Mouse (Mus musculus): ENCODE data around the gene Ramp2. TPM values are rescaled to one million over a fixed set of nuclear protein-coding genes. Genes with fewer than 3 reads are reported as not detected.

Ramp2 gene
- total RNA-seq, 2 experiments from 2014 or later, result 30.1 to 31.0 TPM

Other genes starting within 250 kb of the Ramp2 start
- 10 to 100 TPM; 57.0 to 74.4 TPM for gene Atp6v0a1, start 236.6 kb upstream of the Ramp2 start, total RNA-seq (2021)
- 1 to 10 TPM; 3.9 TPM for gene Naglu, start 176.0 kb upstream of the Ramp2 start, total RNA-seq (2021)
- gene Hsd17b1, start 167.6 kb upstream of the Ramp2 start, total RNA-seq (2021), result under 1 TPM; 0.16 to 0.33 TPM
- 1 to 10 TPM; 7.3 to 7.7 TPM for gene Coasy, start 163.5 kb upstream of the Ramp2 start, total RNA-seq (2021)
- 10 to 100 TPM; 12.3 to 14.4 TPM for gene Mlx, start 158.8 kb upstream of the Ramp2 start, total RNA-seq (2021)
- gene Psmc3ip, start 150.6 kb upstream of the Ramp2 start, total RNA-seq (2021), result 1 to 10 TPM; 1.7 to 2.0 TPM
- 10 to 100 TPM; 27.1 to 30.4 TPM for gene Retreg3, start 126.1 kb upstream of the Ramp2 start, total RNA-seq (2021)
- gene Tubg1, start 126.1 kb upstream of the Ramp2 start, total RNA-seq (2021), result 10 to 100 TPM; 24.7 to 26.2 TPM
- 1 to 10 TPM; 2.7 to 3.3 TPM for gene Tubg2, start 90.1 kb upstream of the Ramp2 start, total RNA-seq (2021)
- gene Cntnap1, start 75.5 kb upstream of the Ramp2 start, total RNA-seq (2021), result 1 to 10 TPM in 1 of 2 experiments, under 1 TPM in 1; 0.82 to 1.2 TPM
- gene Plekhh3, start 74.7 kb upstream of the Ramp2 start, total RNA-seq (2021), result 10 to 100 TPM; 19.4 to 24.2 TPM
- gene Ccr10, start 70.6 kb upstream of the Ramp2 start, total RNA-seq (2021), result not detected
- 10 to 100 TPM; 25.3 to 26.3 TPM for gene Ezh1, start 19.6 kb upstream of the Ramp2 start, total RNA-seq (2021)
- 10 to 100 TPM; 46.1 to 46.8 TPM for gene Vps25, start 7.7 kb downstream of the Ramp2 start, total RNA-seq (2021)
- gene Wnk4, start 14.5 kb downstream of the Ramp2 start, total RNA-seq (2021), result under 1 TPM; 0.23 to 0.26 TPM
- gene Cntd1, start 33.0 kb downstream of the Ramp2 start, total RNA-seq (2021), result under 1 TPM; 0.31 to 0.37 TPM
- 10 to 100 TPM; 71.2 to 81.6 TPM for gene Coa3, start 33.1 kb downstream of the Ramp2 start, total RNA-seq (2021)
- gene Becn1, start 56.3 kb downstream of the Ramp2 start, total RNA-seq (2021), result 10 to 100 TPM; 85.6 to 95.6 TPM
- 10 to 100 TPM; 66.4 to 81.3 TPM for gene Psme3, start 70.2 kb downstream of the Ramp2 start, total RNA-seq (2021)
- gene Aoc2, start 79.0 kb downstream of the Ramp2 start, total RNA-seq (2021), result 1 to 10 TPM; 1.0 to 1.1 TPM
- 1 to 10 TPM; 5.3 to 9.6 TPM for gene Aoc3, start 84.6 kb downstream of the Ramp2 start, total RNA-seq (2021)
- gene G6pc, start 121.5 kb downstream of the Ramp2 start, total RNA-seq (2021), result not detected
- 10 to 100 TPM; 22.8 to 25.7 TPM for gene Aarsd1, start 171.6 kb downstream of the Ramp2 start, total RNA-seq (2021)
- 1 to 10 TPM; 5.5 to 6.8 TPM for gene Gm27029, start 178.8 kb downstream of the Ramp2 start, total RNA-seq (2021)
- 1 to 10 TPM; 7.5 to 7.7 TPM for gene Rundc1, start 179.1 kb downstream of the Ramp2 start, total RNA-seq (2021)
- gene Ptges3l, start 179.3 kb downstream of the Ramp2 start, total RNA-seq (2021), result 10 to 100 TPM; 74.3 to 82.6 TPM
- gene Rpl27, start 196.3 kb downstream of the Ramp2 start, total RNA-seq (2021), result 10 to 100 TPM; 33.9 to 45.4 TPM
- 1 to 10 TPM; 8.6 to 8.7 TPM for gene Ifi35, start 202.4 kb downstream of the Ramp2 start, total RNA-seq (2021)
- gene Rnd2, start 219.0 kb downstream of the Ramp2 start, total RNA-seq (2021), result 1 to 10 TPM; 2.5 to 4.2 TPM
- gene Vat1, start 220.2 kb downstream of the Ramp2 start, total RNA-seq (2021), result 10 to 100 TPM; 10.8 to 16.1 TPM

Data from gastrocnemius, adult 18-20 months (tissue).